Mouse (Mus musculus): Measurements from ENCODE around the gene Rfwd3.

DNA sequence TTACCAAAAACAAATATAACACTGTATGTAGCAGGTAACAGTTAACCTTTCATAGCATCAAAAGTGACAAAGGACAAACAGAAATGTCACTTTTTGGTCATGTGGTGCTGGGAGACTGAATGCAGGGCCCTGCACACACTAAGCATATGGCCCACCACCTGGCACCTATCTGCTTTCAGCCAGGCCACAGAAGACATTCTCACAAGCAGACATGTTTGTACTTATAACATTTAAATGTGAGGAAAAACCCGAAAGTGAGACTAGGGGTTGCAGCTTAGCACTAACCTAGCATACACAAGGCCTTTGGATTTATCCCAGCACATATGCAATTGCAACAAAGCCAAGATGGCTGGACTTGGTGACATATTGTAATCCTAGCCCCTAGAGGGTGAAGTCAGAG, 2.0 kb downstream of the Rfwd3 start:
- TF ChIP-seq POLR2A (IDR thresholded peaks at IDR 0.05; ENCODE audit: insufficient read length, low read depth), result no peak
- TF ChIP-seq E2F4 (IDR thresholded peaks at IDR 0.05; ENCODE audit: insufficient read depth), result no peak
- TF ChIP-seq POLR2AphosphoS2 (IDR thresholded peaks at IDR 0.05; ENCODE audit: insufficient read length, low read depth), result no peak
